Mouse (Mus musculus) midbrain, embryonic 16.5 days (tissue): ENCODE results near the gene Zfp526. TPM values are rescaled to one million over a fixed set of nuclear protein-coding genes. Genes with fewer than 3 reads are reported as not detected.

Experiments used
- ATAC-seq: fragments of 200-750 bp; cut with Nextera tagmentation; 2 replicates; pipeline ENCODE4 v1.8.0; 2017; ENCODE audit warnings: moderate TSS enrichment
- H3K27ac ChIP-seq: fragments of 300-500 bp; sonication (generic); 2 replicates; pipeline ENCODE4 v1.5.1; 2014; ENCODE audit warnings: mild to moderate bottlenecking, low read length, mixed read lengths
- H3K27me3 ChIP-seq: fragments of 300-500 bp; sonication (generic); 2 replicates; pipeline ENCODE4 v1.6.1; 2014; ENCODE audit warnings: low read depth, low read length, mixed read lengths; ENCODE audit not compliant: control insufficient read depth, insufficient read depth
- H3K36me3 ChIP-seq: fragments of 300-500 bp; sonication (generic); 2 replicates; pipeline ENCODE4 v1.6.1; 2014; ENCODE audit warnings: mild to moderate bottlenecking, low read length, moderate library complexity, mixed read lengths; ENCODE audit not compliant: control insufficient read depth, insufficient read depth
- H3K4me1 ChIP-seq: fragments of 300-500 bp; sonication (generic); 2 replicates; pipeline ENCODE4 v1.6.1; 2014; ENCODE audit warnings: mild to moderate bottlenecking, low read length, mixed read lengths; ENCODE audit not compliant: control insufficient read depth, insufficient read depth
- H3K4me2 ChIP-seq: fragments of 300-500 bp; sonication (generic); 2 replicates; pipeline ENCODE4 v1.6.1; 2014; ENCODE audit warnings: mild to moderate bottlenecking, low read length, mixed read lengths
- H3K4me3 ChIP-seq: fragments of 300-500 bp; sonication (generic); 2 replicates; pipeline ENCODE4 v1.5.1; 2014; ENCODE audit warnings: low read depth, mild to moderate bottlenecking, low read length, moderate library complexity, mixed read lengths
- H3K9ac ChIP-seq: fragments of 300-500 bp; sonication (generic); 2 replicates; pipeline ENCODE4 v1.6.1; 2014; ENCODE audit warnings: low read depth, low read length, mixed read lengths
- H3K9me3 ChIP-seq: fragments of 300-500 bp; sonication (generic); replicated peaks from 2 replicates; pipeline ENCODE4 v1.6.1; 2014; ENCODE audit warnings: mild to moderate bottlenecking, low read length, mixed read lengths; ENCODE audit not compliant: control insufficient read depth, poor library complexity, severe bottlenecking
- WGBS: fragments of 180-500 bp; shearing (Covaris S2); extraction: QIAGEN DNeasy Blood & Tissue Kit; methylation state at CpG from one replicate; pipeline ENCODE4 v1.1.7; 2014; 5-methylcytosine and 5-hydroxymethylcytosine counted together
- polyA plus RNA-seq: library from polyadenylated mRNA; unstranded; fragments of >200 nt; fragmentation: Nextera tagmentation; extraction: Ambion mirVana; gene quantifications from 2 replicates; pipeline ENCODE4 v1.2.1, GENCODE M21; 2015

Gene Zfp526
- polyA plus RNA-seq, 1 experiment from 2014 or later, result 1.7 TPM

DNA sequence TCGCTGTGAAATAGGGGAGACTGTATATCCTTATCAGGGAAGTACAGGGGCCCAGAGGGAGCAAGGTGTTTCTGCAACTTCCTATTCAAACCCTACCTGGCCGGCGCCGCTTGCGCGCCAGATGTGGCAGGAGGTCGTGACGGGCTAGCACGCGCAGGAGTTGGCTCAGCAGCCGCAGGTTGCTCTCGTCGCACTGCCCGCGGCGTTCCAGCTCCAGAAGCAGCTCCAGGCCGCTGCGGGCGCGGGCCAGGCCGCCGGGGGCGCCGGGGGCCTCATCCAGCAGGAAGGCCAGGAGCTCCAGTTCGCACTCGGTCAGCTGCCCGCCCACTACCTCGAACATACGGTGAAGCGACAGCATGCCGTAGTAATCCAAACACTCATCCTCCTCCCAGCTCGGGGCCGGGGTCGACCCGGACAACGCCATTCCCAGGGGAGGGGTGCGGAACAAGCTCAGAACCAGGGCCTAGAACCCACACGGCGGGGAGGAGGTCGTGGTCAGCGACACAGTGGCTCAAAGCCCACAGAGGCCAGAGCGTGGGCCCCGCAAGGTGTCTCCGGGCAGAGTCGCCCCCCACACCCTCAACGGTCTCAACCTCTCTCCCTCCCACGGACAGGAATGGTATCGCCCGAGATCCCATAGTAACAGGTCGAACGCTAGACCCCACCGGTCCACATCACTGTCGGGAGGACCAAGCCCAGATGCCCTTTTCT lies 2.4 kb upstream of the Zfp526 start:
- peak overlapping the region; percentile 64 for H3K4me3 ChIP-seq
- peak overlapping the region; percentile 87 for H3K9ac ChIP-seq
- no peaks in the 10 kb centered on the region for H3K9me3 ChIP-seq
- peaks cover 7% of the 10 kb centered on the region; the same call in 1 of the 2 replicates for H3K36me3 ChIP-seq
- peaks cover 30% of the 10 kb centered on the region for H3K4me1 ChIP-seq
- WGBS, result under 1% methylated on average over 52 of the region's 53 CpGs
- H3K27ac ChIP-seq, result peak overlapping the region; percentile 55
- peak overlapping the region; percentile 97 for H3K4me2 ChIP-seq
- no peaks in the 10 kb centered on the region for H3K27me3 ChIP-seq
- ATAC-seq, result peak; percentile 18

DNA sequence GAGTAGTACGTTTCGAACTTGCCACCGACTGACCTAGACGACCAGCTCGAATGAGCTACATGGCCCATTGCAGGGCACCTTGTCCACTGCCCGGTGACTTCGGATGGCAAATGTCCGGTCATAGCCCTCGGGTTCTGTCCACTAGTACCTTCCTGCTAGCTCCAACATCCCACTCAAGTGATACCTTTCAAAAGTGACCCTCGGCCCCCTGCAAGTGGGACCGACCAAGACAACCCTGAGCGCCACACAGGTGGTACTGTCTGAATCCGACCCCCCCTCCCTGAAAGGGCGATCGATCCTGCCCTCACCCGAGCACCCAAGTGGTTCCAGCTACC lies 1.8 kb upstream of the Zfp526 start:
- peak overlapping the region; percentile 97 for H3K4me2 ChIP-seq
- peak overlapping the region; percentile 64 for H3K4me3 ChIP-seq
- H3K9ac ChIP-seq, result peak overlapping the region; percentile 87
- peaks cover 30% of the 10 kb centered on the region for H3K4me1 ChIP-seq
- H3K36me3 ChIP-seq, result peaks cover 8% of the 10 kb centered on the region; the same call in 1 of the 2 replicates
- no peaks in the 10 kb centered on the region for H3K27me3 ChIP-seq
- H3K27ac ChIP-seq, result peak overlapping the region; percentile 55; the same call in 1 of the 2 replicates
- H3K9me3 ChIP-seq, result no peaks in the 10 kb centered on the region
- WGBS, result under 1% methylated on average over 16 of the region's 16 CpGs
- ATAC-seq, result peak; percentile 46

DNA sequence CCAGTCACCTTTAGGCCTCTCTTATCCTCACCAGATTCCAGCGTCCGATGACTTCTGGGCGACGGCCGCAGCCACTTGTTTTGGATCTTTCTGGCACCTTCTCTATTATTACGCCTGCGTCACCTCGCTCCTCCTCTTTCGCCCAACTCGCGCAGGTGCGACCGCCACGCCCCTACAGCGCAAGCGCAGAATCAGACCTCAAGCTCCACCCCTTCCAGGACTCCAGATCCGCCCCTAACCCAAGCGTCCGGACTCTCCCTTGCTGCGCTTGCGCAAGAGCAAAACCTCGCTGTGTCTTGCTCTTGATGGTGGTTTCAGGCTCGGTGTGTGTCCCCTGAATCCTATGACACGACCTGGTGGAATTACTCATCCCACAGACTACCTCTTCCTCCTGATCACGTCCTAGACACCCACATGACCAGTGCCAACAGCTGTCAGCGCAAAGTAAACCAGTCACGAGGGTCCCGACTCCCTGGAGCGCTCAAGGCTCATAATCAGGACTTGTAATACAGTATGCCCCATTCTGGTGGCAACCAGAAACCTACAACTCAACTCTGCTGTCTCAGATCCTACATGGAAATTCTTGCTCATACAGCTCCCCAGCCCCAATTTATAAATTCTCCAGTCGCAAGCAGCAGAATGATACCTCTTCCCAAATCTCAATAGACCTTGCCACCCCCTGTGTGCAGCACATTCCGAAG lies 1.3 kb upstream of the Zfp526 start:
- H3K36me3 ChIP-seq, result peaks cover 10% of the 10 kb centered on the region
- peak overlapping the region; percentile 97 for H3K4me2 ChIP-seq
- H3K27me3 ChIP-seq, result no peaks in the 10 kb centered on the region
- H3K9me3 ChIP-seq, result no peaks in the 10 kb centered on the region
- H3K4me1 ChIP-seq, result peaks cover 30% of the 10 kb centered on the region
- WGBS, result 3% methylated on average over 31 of the region's 31 CpGs
- peak; percentile 74 for ATAC-seq
- H3K27ac ChIP-seq, result peak overlapping the region; percentile 55; the same call in 1 of the 2 replicates
- peak overlapping the region; percentile 64 for H3K4me3 ChIP-seq
- peak overlapping the region; percentile 87 for H3K9ac ChIP-seq

DNA sequence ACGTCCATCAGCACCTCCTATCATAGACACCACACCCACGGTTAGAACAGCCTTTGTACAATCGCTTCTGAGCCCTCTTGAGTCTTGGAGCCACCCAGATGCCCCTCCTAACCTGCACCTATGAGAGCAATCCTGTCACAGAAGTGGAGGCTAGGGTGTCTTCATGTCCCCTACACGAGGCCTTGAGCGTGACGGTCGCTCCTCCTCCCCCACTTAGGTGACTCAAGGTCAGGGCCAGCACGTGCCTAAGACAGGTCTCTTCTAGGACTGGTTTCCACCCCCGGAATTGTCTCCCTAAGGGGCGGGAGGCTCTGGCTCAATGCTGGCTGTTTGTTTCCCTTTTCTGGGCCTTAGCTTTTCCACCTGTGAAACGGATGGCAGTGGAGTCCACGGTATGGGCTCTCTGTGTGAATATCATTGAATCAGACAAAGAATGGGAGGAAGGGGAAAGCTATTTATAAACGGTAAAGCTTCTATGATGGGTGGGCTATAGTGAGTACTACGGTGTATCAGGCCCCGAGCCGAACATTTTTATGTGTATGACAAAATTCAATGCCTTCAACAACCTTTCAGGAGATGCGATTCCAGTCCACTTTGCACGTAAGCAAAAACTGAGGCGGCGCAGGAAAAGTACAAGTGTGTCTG lies 646 bp upstream of the Zfp526 start, which contains the start of gene Dedd2:
TSS of gene Dedd2 (minus strand) at position 159 of the 645 bp plus-strand sequence.
- peak within 1 kb of the TSS; percentile 87 for H3K9ac ChIP-seq
- peaks cover 30% of the 10 kb centered on the region for H3K4me1 ChIP-seq
- ATAC-seq, result no peak
- H3K4me2 ChIP-seq, result peak within 1 kb of the TSS; percentile 97
- peak within 1 kb of the TSS; percentile 85 for H3K27ac ChIP-seq
- H3K9me3 ChIP-seq, result no peaks in the 10 kb centered on the region
- H3K36me3 ChIP-seq, result peaks cover 9% of the 10 kb centered on the region
- H3K27me3 ChIP-seq, result no peaks in the 10 kb centered on the region
- H3K4me3 ChIP-seq, result peak within 1 kb of the TSS; percentile 70
- WGBS, result 7% methylated on average over 20 of the region's 20 CpGs

DNA sequence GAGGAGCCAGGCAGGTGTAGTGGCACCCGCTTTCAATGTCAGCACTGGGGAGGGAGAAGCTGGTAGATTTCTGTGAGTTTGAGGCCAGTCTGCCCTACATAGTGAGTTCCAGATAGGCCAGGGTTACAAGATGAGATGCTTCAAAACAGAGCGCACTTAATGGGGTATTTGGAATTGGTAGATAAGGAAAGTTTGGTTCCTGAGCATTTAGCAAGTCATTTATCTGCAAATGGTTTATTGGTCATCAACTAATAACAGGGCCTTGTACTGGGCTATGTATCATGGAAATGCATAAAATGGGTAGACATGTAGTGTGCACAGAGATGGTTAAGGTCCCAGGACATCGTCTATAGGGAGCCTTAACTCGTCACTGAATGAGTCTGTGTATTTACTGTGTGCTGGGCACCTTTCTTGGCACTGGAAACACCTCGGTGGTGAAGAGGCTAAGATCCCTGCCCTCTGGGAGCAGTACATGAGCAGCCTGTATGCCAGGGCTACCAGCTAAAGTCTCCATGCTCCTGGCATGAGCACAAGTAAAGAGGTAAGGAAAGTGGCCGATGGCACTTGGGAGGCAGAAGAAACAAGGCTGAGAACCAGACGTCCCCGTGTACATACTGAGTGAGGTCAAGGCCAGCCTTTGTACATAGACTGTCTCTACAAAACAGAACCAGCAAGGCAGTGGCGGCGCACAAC lies 1.2 kb downstream of the Zfp526 start:
- no peak for ATAC-seq
- peaks cover 30% of the 10 kb centered on the region for H3K4me1 ChIP-seq
- peak overlapping the region; percentile 97; the same call in 1 of the 2 replicates for H3K4me2 ChIP-seq
- no peaks in the 10 kb centered on the region for H3K9me3 ChIP-seq
- 86% methylated on average over 10 of the region's 10 CpGs for WGBS
- H3K9ac ChIP-seq, result peak overlapping the region; percentile 74
- no peak overlapping the region for H3K4me3 ChIP-seq
- H3K27me3 ChIP-seq, result no peaks in the 10 kb centered on the region
- H3K36me3 ChIP-seq, result peaks cover 23% of the 10 kb centered on the region
- no peak overlapping the region for H3K27ac ChIP-seq

DNA sequence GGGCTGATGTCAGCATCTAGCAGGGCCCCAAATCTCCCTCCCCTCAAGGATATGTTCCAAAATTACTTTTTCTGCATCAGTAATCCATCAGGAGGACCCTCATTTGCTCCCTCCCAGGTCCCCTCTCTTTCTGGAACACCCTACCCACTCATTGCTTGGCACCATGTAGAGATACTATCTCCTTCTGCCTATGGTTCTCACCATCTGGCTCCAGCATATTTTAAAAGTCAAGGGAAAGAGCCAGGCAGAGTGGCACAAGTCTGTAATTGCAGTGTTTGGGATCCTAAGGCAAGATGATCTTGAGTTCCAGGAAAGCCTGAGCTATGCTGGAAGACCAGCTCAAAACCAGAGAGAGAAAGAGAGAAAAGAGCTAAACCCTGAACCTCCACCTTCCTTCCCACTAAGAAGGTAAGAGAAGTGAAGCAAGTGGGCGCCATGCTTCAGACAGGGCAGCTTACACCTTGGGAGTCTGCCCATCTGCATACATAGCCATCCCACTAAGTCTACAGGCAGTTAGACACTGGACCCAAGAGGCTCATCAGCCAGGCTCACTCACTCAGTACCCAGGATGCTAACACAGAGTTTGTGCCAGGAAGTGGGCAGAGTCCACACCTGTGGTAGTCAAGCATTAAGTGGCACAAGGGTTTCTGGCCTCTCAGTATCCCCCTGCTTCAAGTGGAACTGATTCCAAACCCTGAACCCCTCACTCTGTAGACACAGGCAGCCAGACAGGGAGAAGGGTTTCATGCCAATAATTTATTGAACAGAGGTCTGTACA lies 6.5 kb downstream of the Zfp526 start:
- peaks cover 49% of the 10 kb centered on the region for H3K36me3 ChIP-seq

DNA sequence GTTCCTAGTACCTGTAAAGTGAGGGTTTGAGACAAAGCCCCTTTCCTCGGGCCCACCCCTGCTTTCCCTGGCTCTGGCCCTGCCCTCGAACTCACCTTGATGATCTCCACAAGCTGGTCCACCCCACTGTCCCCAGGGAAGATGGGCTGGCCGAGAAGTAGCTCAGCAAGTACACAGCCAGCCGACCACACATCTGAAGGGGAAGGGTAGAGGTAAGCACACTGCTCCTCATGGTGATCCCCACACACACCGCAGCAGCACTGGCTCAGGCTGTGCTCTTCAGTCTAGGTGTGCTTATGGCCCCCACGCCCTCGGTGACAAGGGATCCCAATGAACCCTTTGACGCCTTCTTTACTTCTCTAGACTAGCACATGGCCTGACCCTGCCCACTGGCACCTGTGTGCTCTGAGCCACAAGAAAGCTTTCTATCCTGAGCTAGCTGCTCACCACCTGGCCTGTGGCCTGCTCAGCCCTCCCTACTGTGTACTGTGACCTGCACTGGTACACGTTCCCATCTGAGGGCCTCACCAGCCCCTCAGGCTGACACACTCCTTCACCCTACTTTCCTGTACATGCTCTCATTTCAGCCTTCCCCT lies 9.6 kb downstream of the Zfp526 start:
- Histone ChIP-seq H3K4me3 (no peak overlapping the region), H3K27me3 (no peaks in the 10 kb centered on the region), H3K9ac (no peak overlapping the region), H3K36me3 (peaks cover 47% of the 10 kb centered on the region), H3K4me1 (peaks cover 8% of the 10 kb centered on the region), H3K27ac (no peak overlapping the region), H3K9me3 (no peaks in the 10 kb centered on the region), H3K4me2 (no peak overlapping the region)
- 85% methylated on average over 9 of the region's 9 CpGs for WGBS
- no peak for ATAC-seq

More for the DNA sequence above, 6.5 kb downstream of the Zfp526 start:
- 100% methylated on average over 1 of the region's 1 CpGs for WGBS
- no peaks in the 10 kb centered on the region for H3K9me3 ChIP-seq
- no peak overlapping the region for H3K9ac ChIP-seq
- H3K4me3 ChIP-seq, result no peak overlapping the region
- ATAC-seq, result no peak
- H3K4me1 ChIP-seq, result no peaks in the 10 kb centered on the region
- no peak overlapping the region for H3K4me2 ChIP-seq
- no peak overlapping the region for H3K27ac ChIP-seq
- no peaks in the 10 kb centered on the region for H3K27me3 ChIP-seq

DNA sequence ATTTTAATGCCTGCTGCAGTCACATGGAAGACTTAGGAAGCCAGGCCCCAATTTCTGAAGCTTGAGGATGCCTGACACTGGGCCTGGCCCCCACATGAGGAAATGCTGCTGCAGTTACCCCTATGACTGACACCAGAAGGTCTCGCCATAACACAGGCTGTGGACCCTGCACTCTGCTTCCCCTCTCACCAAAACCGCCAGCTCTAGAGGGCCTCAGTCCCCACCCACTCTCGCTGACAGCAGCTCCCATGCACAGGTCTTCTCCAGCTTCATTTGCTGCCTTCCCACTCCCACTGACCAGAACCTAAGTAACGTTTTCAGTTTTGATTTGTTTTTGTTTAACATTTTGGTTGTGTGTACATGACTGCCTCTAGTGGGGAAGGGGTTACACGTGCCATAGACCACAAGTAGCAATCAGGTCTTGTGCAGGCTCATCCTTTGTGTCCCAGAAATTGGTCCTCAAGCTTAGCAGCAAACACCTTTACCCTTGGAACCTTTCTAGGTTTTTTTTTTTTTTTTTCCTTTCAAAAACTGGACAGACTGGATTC lies 10.9 kb downstream of the Zfp526 start:
- Histone ChIP-seq H3K9me3 (no peaks in the 10 kb centered on the region), H3K4me3 (no peak overlapping the region), H3K4me1 (peaks cover 19% of the 10 kb centered on the region), H3K27me3 (no peaks in the 10 kb centered on the region), H3K9ac (no peak overlapping the region), H3K4me2 (no peak overlapping the region), H3K27ac (no peak overlapping the region), H3K36me3 (peaks cover 37% of the 10 kb centered on the region)
- 63% methylated on average over 5 of the region's 5 CpGs for whole genome bisulfite sequencing
- ATAC-seq, result no peak
